Mouse (Mus musculus) testis, adult 2 months (tissue): ENCODE measurements around the gene Car5a. TPM values are rescaled to one million over a fixed set of nuclear protein-coding genes. Genes with fewer than 3 reads are reported as not detected.

Experiments used
- H3K27ac ChIP-seq: fragments of 200-500 bp; 2 replicates; pipeline ENCODE4 v1.5.1; 2012; ENCODE audit warnings: low read depth, low read length; ENCODE audit not compliant: control insufficient read depth, insufficient read depth
- H3K27me3 ChIP-seq: fragments of 200-500 bp; 2 replicates; pipeline ENCODE4 v1.6.1; 2012; ENCODE audit warnings: mild to moderate bottlenecking, low read length, moderate library complexity; ENCODE audit not compliant: control insufficient read depth, insufficient read depth
- H3K36me3 ChIP-seq: fragments of 200-500 bp; 2 replicates; pipeline ENCODE4 v1.6.1; 2012; ENCODE audit warnings: mild to moderate bottlenecking, low read length; ENCODE audit not compliant: control insufficient read depth, insufficient read depth
- H3K4me1 ChIP-seq: fragments of 200-500 bp; 2 replicates; pipeline ENCODE4 v1.6.1; 2012; ENCODE audit warnings: low read length; ENCODE audit not compliant: control insufficient read depth, insufficient read depth
- H3K4me3 ChIP-seq: fragments of 200-500 bp; 2 replicates; pipeline ENCODE4 v1.5.1; 2012; ENCODE audit warnings: low read depth, mild to moderate bottlenecking, low read length, moderate library complexity, mixed read lengths; ENCODE audit not compliant: control insufficient read depth
- CTCF ChIP-seq: fragments of 200-500 bp; IDR thresholded peaks from 2 replicates; pipeline ENCODE4 v1.5.1; 2012; ENCODE audit warnings: low read depth, mild to moderate bottlenecking, inconsistent platforms, low read length, moderate library complexity; ENCODE audit not compliant: control insufficient read depth, insufficient read depth, insufficient replicate concordance
- POLR2A ChIP-seq: fragments of 200-500 bp; IDR thresholded peaks from 2 replicates; pipeline ENCODE4 v1.6.1; 2012; ENCODE audit warnings: low read depth, mild to moderate bottlenecking, inconsistent platforms, low read length, moderate library complexity; ENCODE audit not compliant: control insufficient read depth
- polyA plus RNA-seq: library from polyadenylated mRNA; depleted of rRNA; stranded (reverse); fragments of >200 nt; gene quantifications from 2 replicates; pipeline ENCODE4 v1.2.3, GENCODE M21; 2012

Gene Car5a
- polyA plus RNA-seq, 1 experiment: not detected

- no peak overlapping the region for H3K4me3 ChIP-seq
- peaks cover 28% of the 10 kb centered on the region for H3K4me1 ChIP-seq
- H3K27me3 ChIP-seq: no peaks in the 10 kb centered on the region
- TF ChIP-seq CTCF: no peak
- no peak for TF ChIP-seq POLR2A
- no peaks in the 10 kb centered on the region for H3K36me3 ChIP-seq
- no peak overlapping the region; the same call in 1 of the 2 replicates for H3K27ac ChIP-seq
These were observed 25.5 kb downstream of the Car5a start for GRCm38 (mm10) chr8:121919158-121919557.

DNA sequence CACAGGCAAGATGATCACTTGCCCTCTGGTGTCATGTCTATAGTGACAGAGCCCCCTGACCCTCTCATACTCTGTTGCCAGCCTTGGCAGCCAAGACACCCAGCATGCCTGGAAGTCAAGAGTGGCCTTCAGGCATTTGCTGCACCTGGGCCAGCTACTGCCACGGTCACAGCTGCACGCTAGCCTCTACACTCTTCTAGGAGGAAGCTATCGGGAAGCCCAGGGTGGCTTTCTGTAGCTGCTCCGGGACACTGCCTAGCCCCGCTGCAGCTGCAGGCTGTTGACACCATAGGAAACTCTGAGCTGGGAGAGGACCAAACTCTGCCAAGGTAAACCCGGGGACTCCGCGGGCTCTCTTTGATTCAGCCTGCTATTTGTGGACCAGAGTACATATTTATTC is 31.3 kb downstream of the Car5a start:
- Histone ChIP-seq H3K27ac (no peak overlapping the region), H3K36me3 (no peaks in the 10 kb centered on the region; the same call in 1 of the 2 replicates), H3K4me1 (peaks cover 22% of the 10 kb centered on the region), H3K4me3 (no peak overlapping the region), H3K27me3 (no peaks in the 10 kb centered on the region)
- TF ChIP-seq CTCF: no peak
- TF ChIP-seq POLR2A: no peak

DNA sequence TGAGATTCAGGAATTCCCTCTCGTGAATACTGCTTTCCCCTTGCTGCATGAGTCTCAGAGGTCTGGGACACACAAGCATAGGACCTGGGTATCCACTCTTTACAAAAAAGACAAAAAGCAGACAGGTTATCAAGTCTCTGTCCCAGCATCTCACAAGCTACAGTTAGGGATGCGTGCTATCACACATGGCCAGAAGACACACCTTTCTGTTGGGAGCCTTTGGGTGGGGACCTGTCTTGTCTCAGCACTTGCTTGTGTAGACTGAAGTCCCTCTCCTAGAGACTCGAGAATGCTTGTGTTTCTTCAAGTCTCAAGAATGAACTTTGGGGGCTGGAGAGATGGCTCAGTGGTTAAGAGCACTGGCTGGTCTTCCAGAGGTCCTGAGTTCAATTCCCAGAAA is 31.9 kb downstream of the Car5a start:
- peak overlapping the region; percentile 5; the same call in 1 of the 2 replicates for H3K27ac ChIP-seq
- no peaks in the 10 kb centered on the region for H3K27me3 ChIP-seq
- H3K4me3 ChIP-seq: no peak overlapping the region
- H3K4me1 ChIP-seq: peaks cover 23% of the 10 kb centered on the region
- no peaks in the 10 kb centered on the region; the same call in 1 of the 2 replicates for H3K36me3 ChIP-seq
- TF ChIP-seq CTCF: no peak
- TF ChIP-seq POLR2A: no peak

GRCm38 (mm10) chr8:121911987-121912386 is 32.7 kb downstream of the Car5a start:
- no peaks in the 10 kb centered on the region; the same call in 1 of the 2 replicates for H3K36me3 ChIP-seq
- TF ChIP-seq CTCF (no peak), POLR2A (no peak)
- H3K4me1 ChIP-seq: peaks cover 23% of the 10 kb centered on the region
- H3K27me3 ChIP-seq: no peaks in the 10 kb centered on the region
- H3K27ac ChIP-seq: no peak overlapping the region; the same call in 1 of the 2 replicates
- no peak overlapping the region for H3K4me3 ChIP-seq

- Histone ChIP-seq H3K4me3 (no peak overlapping the region), H3K4me1 (peaks cover 21% of the 10 kb centered on the region), H3K36me3 (no peaks in the 10 kb centered on the region; the same call in 1 of the 2 replicates), H3K27me3 (no peaks in the 10 kb centered on the region), H3K27ac (peak overlapping the region; percentile 75)
- TF ChIP-seq CTCF: no peak
- TF ChIP-seq POLR2A: no peak
These were observed 33.3 kb downstream of the Car5a start for GRCm38 (mm10) chr8:121911400-121911799.

GRCm38 (mm10) chr8:121909663-121910062 is 35.0 kb downstream of the Car5a start:
- TF ChIP-seq CTCF: no peak
- no peak for TF ChIP-seq POLR2A
- Histone ChIP-seq H3K36me3 (no peaks in the 10 kb centered on the region; the same call in 1 of the 2 replicates), H3K4me3 (peak overlapping the region; percentile 93), H3K4me1 (peaks cover 20% of the 10 kb centered on the region), H3K27ac (no peak overlapping the region), H3K27me3 (no peaks in the 10 kb centered on the region)

GRCm38 (mm10) chr8:121909148-121909541 is 35.6 kb downstream of the Car5a start:
- Histone ChIP-seq H3K4me3 (peak overlapping the region; percentile 93), H3K27ac (no peak overlapping the region), H3K4me1 (peaks cover 20% of the 10 kb centered on the region), H3K27me3 (no peaks in the 10 kb centered on the region), H3K36me3 (no peaks in the 10 kb centered on the region; the same call in 1 of the 2 replicates)
- TF ChIP-seq CTCF (no peak), POLR2A (no peak)
